Mouse (Mus musculus) regulatory T cell (primary cell): ENCODE measurements around the gene Fxyd1.

Source experiments
- in situ Hi-C: fragments of 300-600 bp; cut with MboI, MseI; formaldehyde crosslinking; loops from one replicate; pipeline ENCODE4 v1.15.1; 2025; ENCODE audit warnings: high pct_unique_total_duplicates

Fxyd1 gene

DNA sequence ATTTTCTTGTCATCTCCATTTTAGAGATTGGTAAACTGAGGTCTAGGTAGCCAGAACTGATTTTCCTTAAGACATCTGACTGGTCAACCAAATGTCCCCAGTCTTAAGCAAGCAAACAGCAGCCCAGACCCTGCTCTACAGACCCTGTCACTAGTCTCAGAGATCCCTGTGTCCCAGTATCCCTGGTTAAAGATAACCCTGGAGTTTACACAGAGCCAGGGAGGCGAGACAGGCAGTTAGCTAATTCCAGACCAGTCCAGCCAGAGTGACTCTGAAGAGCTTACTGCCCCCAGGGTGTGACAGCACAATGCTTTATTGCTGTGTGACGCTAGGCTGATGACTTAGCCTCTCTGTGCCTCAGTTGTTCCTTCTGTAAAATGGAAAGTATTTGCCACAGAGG lies at the start of gene Fxyd1:
TSS of gene Fxyd1 (minus strand) at position 129 of the 400 bp plus-strand sequence.
- in situ Hi-C loops: no loop called here

GRCm38 (mm10) chr7:31106166-31106565 lies 49.2 kb upstream of the Fxyd1 start:
- in situ Hi-C loops: no loop called here

GRCm38 (mm10) chr7:31105061-31105768 lies 48.2 kb upstream of the Fxyd1 start:
- in situ Hi-C loops: no loop called here

DNA sequence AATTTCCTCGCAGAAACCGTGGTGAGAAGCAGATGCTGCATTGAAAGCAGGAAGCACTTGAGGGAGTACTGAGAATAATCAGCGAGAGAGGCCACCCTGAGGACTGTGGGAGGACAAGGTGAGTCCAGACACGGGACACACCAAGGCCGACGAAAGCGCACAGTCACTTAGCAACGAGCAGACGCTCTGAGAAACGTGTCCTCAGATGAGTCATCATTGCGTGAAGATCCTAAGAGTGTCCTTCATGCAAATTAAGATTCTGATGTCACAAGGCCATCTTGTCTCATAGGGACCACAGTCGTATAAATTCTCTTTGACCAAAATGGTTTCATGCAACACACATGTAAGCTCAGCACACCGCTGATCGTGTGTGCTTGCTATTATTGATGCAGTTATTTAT lies 43.8 kb upstream of the Fxyd1 start:
- in situ Hi-C loops: no loop called here

GRCm38 (mm10) chr7:31099612-31099982 lies 42.6 kb upstream of the Fxyd1 start:
- in situ Hi-C loops: no loop called here

- in situ Hi-C loops: no loop called here
Observed at GRCm38 (mm10) chr7:31098697-31099611, 42.0 kb upstream of the Fxyd1 start.

DNA sequence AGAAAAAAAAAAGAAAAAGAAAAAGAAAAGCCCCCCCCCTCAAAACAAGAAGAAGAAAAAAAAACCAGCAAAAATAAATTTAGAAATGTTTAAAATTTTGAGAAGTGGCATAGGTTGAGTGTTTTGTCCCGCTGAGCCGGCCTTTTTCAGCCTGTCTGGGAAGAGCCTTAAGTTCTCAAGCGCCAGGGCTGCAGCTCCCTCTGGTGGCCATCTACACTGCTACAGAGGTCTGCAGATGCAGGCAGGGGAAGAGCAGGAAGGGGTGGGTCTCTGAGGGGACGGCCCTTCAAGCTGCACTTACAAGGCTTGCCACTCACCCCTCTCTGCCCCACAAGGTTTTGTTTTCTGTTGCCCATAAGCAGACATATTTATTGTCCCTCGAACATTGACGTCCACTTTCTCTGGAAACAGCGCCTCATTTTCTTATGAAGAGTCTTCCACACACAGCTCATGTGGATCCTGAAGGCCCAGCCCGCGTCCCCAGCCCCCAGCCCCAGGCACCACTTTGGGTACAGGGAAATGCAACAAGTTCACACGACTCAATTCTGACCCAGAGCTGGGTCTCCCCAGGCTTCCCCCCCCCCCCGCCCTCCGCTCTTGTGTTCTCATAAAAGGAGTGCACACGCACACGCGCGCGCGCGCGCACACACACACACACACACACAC lies 40.7 kb upstream of the Fxyd1 start:
- in situ Hi-C loops: no loop called here

DNA sequence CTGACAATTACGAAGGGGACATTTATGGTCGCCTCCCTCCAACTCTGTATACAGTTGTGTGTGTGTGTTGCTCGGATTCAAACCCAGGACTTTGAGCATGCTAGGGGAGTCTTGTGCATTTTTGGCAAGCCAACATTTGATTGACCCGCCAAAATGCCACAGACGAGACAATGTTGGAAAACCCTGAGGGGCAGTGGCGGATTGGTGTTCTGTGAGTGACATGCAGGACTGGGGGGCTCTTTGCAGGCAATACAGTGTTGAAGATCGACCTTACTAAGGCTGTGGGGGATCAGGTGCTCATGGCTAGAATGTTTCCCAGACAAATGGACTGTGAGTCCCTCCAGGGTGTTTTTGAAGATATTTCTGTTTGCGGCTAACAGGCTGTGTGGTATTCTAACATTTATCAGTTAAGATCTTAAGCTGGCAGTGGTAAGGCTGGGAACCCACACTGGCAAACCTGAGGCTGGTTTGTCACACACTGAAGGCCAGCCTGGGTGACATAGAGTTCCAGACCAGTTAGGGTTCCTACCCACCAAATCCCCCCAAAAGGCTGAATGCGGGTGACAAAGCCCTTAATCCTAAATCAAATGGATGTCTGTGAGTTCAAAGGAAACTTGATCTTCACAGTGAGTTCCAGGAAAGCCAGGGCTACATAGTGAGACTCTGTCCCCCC lies 40.0 kb upstream of the Fxyd1 start:
- in situ Hi-C loops: no loop called here

DNA sequence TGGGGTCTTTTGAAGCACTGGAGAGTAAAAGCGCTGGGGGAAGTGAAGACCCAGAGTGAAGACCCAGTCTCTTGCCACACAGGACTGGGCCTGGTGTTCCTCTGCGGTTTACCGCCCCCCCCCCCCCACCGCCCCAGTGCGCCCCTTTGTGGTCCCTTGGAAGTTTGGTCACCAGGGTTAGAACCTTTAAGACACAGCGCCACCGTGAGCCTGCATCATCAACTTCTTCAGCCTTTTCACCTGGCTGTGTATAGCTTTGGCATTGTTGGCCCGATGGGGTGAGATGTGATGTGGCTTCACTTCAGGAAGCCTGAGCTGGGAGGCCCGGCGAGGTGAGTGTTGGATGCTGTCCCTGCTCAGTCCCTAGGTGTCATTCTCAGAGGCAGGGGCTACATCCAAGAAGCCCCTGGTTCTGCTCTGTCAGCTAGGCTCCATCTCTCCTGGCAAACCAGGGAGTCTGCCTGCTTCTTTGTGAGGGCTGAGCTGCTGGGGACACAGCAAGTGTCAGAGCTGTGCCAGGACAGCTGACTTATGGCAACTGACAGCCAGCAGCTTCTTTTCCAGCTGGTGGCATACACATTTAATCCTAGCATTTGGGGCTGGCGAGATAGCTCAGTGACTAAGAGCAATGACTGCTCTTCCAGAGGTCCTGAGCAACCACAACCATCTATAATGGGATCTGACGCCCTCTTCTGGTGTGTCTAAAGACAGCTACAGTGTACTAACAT lies 37.9 kb upstream of the Fxyd1 start:
- in situ Hi-C loops: no loop called here

GRCm38 (mm10) chr7:31089721-31090120 lies 32.7 kb upstream of the Fxyd1 start:
- in situ Hi-C loops: no loop called here

- in situ Hi-C loops: no loop called here
Observed at GRCm38 (mm10) chr7:31088206-31088605, 31.2 kb upstream of the Fxyd1 start.

- in situ Hi-C loops: no loop called here
Observed at GRCm38 (mm10) chr7:31087262-31087661, 30.3 kb upstream of the Fxyd1 start.

GRCm38 (mm10) chr7:31086175-31086755 lies 29.3 kb upstream of the Fxyd1 start:
- in situ Hi-C loops: no loop called here

DNA sequence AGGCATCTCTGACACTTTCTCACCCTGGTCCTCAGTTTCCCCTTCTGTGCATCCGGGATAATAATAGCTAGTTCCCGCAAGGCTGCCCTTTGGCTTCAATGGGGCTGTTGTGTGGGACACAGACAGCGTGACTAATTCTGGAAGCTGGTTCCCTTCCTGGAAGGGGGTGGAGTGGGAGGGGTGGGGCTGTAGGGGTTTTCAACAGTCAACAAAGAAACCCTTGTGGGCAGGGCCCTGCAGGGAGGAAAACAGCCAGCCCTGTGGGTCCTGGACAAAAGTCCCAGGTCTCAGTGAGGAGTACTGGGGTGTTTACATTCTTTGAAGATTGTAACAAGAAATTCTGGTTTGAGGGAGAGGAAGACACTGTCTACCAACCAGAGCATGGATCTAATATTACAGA lies 28.2 kb upstream of the Fxyd1 start:
- in situ Hi-C loops: no loop called here

GRCm38 (mm10) chr7:31084140-31084539 lies 27.1 kb upstream of the Fxyd1 start:
- in situ Hi-C loops: no loop called here

DNA sequence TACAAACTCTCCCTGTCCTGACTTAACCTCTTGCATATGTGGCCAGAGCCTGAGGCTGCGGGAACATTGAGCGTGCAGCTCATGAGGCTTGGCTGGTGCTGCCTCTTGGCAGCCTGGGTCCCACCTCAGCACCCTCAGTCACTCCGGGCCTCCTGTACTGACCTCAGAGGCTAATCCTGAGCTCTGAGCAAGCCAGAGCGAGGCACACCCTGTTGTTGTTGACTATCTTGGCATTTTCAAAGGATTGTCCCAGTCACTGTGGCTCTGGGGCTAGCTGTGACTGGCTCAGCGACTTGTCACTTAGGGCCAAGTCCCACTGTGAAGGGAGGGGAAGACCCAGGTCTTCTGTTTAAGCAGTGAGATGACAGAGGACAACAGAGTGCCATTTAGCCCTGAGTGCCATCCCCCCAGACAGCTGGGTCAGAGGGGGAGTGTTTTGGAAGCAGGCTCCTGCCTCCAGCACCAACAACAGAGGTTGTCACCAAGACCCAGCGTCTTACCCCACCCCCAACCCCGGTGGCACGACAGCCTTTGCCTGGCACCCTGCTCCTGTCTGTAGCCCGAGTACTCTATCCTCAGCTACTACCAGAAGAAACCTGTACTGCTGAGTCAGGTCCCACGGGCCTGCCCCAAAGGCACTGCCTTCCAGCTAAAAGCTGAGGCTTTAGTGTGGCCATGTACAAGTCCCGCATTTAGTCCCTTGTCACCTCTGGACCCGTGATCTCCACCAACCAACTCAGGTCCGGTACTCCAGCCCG lies 26.0 kb upstream of the Fxyd1 start:
- in situ Hi-C loops: no loop called here

- in situ Hi-C loops: no loop called here
Observed at GRCm38 (mm10) chr7:31082106-31082505, 25.1 kb upstream of the Fxyd1 start.

GRCm38 (mm10) chr7:31081106-31081505 lies 24.1 kb upstream of the Fxyd1 start:
- in situ Hi-C loops: no loop called here

DNA sequence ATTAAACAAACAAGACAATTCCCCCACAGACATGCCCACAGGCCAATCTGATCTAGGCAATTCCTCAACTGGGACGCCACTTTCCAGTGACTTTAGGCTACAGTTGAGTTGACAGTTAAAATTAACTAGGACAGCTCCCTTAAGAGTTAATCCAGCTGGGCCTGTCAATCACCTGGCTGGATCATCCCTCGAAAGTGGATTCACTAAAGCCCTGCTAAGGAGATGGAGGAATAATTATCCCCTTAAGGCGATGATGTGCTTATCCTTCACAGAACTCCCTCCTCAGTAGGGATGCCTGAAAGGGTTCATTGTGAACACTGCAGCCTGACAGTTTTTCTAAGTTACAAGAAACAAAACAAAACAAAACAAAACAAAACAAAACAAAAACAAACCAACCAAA lies 23.6 kb upstream of the Fxyd1 start:
- in situ Hi-C loops: no loop called here

DNA sequence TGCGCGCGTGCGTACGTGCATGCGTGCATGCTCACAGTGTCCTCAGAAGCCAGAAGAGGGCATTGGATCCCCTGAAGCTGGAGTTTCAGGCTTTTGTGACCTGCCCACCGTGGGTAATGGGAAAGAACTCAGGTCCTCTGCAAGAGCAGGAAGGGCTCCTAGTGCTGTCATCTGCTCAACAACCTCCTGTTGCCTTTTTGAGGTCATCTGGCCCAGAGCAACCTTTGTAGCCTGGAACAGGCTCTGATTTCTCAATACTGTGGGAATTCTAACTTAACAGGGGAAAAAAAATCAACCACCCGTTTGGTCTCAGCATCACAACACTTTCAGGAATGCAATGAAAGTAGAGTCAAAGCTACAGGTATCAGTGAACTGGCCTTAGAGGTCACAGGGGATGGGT lies 22.7 kb upstream of the Fxyd1 start:
- in situ Hi-C loops: no loop called here
